Mouse (Mus musculus) C2C12 (cell line): ENCODE measurements around the gene Gm28635. TPM values are rescaled to one million over a fixed set of nuclear protein-coding genes. Genes with fewer than 3 reads are reported as not detected.

ENCODE experiments used
- H3K27me3 ChIP-seq: one replicate; pipeline ENCODE4 v1.6.1; 2011; ENCODE audit not compliant: control insufficient read depth, insufficient read depth, insufficient read length
- H3K36me3 ChIP-seq: one replicate; pipeline ENCODE4 v1.6.1; 2011; ENCODE audit not compliant: control insufficient read depth, insufficient read depth
- H3K4me3 ChIP-seq: one replicate; pipeline ENCODE4 v1.5.1; 2011; ENCODE audit warnings: mild to moderate bottlenecking, control low read depth; ENCODE audit not compliant: poor library complexity, insufficient read depth, severe bottlenecking
- H3K79me2 ChIP-seq: one replicate; pipeline ENCODE4 v1.6.1; 2011; ENCODE audit not compliant: control insufficient read depth, insufficient read depth
- H3K79me3 ChIP-seq: one replicate; pipeline ENCODE4 v1.6.1; 2011; ENCODE audit warnings: low read depth, control low read depth
- H3ac ChIP-seq: one replicate; pipeline ENCODE3; 2011; ENCODE audit warnings: low read depth; ENCODE audit not compliant: control insufficient read depth, insufficient read length
- CEBPB ChIP-seq: IDR thresholded peaks from one replicate; pipeline ENCODE4 v1.6.1; 2011; ENCODE audit warnings: low read depth, mild to moderate bottlenecking, control low read depth, moderate library complexity
- CTCF ChIP-seq: IDR thresholded peaks from one replicate; pipeline ENCODE4 v1.5.1; 2011; ENCODE audit not compliant: control insufficient read depth, insufficient read depth, insufficient read length
- FOSL1 ChIP-seq: IDR thresholded peaks from one replicate; pipeline ENCODE4 v1.8.0; 2011; ENCODE audit warnings: mild to moderate bottlenecking, low read length; ENCODE audit not compliant: poor library complexity, insufficient read depth, severe bottlenecking
- MAX ChIP-seq: IDR thresholded peaks from one replicate; pipeline ENCODE4 v1.6.1; 2011; ENCODE audit warnings: mild to moderate bottlenecking, control low read depth
- MYOD1 ChIP-seq: IDR thresholded peaks from one replicate; pipeline ENCODE4 v1.6.1; 2011; ENCODE audit warnings: low read depth; ENCODE audit not compliant: control insufficient read depth, insufficient read length
- MYOG ChIP-seq: IDR thresholded peaks from one replicate; pipeline ENCODE4 v1.6.1; 2011; ENCODE audit not compliant: control insufficient read depth, insufficient read length; ENCODE audit errors: extremely low read depth
- USF1 ChIP-seq: IDR thresholded peaks from one replicate; pipeline ENCODE4 v1.6.1; 2011; ENCODE audit warnings: low read depth, mild to moderate bottlenecking, control low read depth, moderate library complexity
- polyA plus RNA-seq: library from polyadenylated mRNA; unstranded; fragments of >200 nt; fragmentation: generic; extraction: Trizol; gene quantifications from one replicate; pipeline ENCODE4 v1.2.1, GENCODE M21; 2012; ENCODE audit warnings: missing spikeins

The Gm28635 gene
- polyA plus RNA-seq, 1 experiment, result not detected

DNA sequence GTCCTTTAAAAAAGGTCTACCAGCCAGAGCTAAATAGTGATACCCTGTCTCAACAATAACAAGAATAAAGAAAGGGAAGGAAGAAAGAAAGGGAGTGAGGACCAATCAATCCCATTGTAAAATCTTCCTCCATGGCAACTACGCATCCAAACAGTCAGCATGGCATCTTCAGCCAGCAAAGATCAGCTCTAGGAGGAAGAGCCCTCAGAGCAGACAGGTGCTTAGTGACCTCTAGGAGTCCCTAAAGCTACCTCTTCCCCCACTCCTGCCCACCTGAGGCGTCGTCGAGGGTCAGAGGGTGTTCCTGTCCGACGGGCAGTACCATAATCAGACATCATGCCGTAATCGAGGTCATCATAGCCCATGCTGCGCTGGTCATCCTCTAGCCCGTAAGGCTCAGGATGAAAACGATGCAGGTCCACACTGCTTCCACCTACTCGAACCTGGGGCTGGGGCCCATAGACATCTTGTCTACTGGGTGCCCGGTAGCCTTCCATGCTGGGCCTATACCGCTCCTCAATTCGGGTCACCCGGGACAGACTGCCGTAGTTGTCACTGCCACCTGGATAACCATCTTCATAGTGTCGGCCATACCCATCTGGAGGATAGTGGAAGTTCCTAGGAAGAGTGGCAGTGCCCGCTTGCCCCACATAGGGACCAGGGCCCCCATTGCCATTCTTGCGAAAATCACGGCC lies 58.0 kb downstream of the Gm28635 start:
- Histone ChIP-seq H3K4me3 (no peak overlapping the region), H3K27me3 (no peaks in the 10 kb centered on the region), H3K79me2 (peaks cover 84% of the 10 kb centered on the region), H3ac (no peak overlapping the region), H3K79me3 (peaks cover 49% of the 10 kb centered on the region), H3K36me3 (peaks cover 79% of the 10 kb centered on the region)
- no peak for TF ChIP-seq FOSL1
- TF ChIP-seq CEBPB, result no peak
- no peak for TF ChIP-seq USF1
- no peak for TF ChIP-seq MYOG
- TF ChIP-seq MYOD1, result no peak
- TF ChIP-seq MAX, result no peak
- no peak for TF ChIP-seq CTCF

DNA sequence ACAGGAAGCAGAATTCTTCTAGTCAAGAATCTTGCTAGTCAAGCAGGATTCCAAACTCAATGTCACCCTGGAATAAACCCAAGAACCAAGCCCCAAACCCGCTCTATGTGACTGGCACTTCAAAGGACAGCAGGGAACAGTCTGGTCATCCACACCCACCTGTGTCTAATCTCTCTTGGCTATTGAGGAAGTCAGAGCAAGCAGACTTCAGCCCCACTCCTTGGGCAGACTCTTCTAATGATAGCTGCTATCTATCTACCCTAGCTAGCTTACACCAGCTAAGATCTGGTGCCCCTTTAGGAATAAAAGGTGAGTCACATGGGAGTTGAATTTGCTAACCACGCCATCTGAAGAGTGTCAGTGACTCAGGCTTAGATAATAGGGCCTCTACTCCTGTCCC lies 58.9 kb downstream of the Gm28635 start:
- Histone ChIP-seq H3ac (no peak overlapping the region), H3K27me3 (no peaks in the 10 kb centered on the region), H3K4me3 (no peak overlapping the region), H3K79me2 (peaks cover 79% of the 10 kb centered on the region), H3K36me3 (peaks cover 79% of the 10 kb centered on the region), H3K79me3 (peaks cover 40% of the 10 kb centered on the region)
- TF ChIP-seq MYOG, result no peak
- peak; percentile 30 for TF ChIP-seq CEBPB
- peak; percentile 63 for TF ChIP-seq MAX
- TF ChIP-seq USF1, result peak; percentile 35
- TF ChIP-seq FOSL1, result peak; percentile 44
- TF ChIP-seq CTCF, result no peak
- peak; percentile 25 for TF ChIP-seq MYOD1

DNA sequence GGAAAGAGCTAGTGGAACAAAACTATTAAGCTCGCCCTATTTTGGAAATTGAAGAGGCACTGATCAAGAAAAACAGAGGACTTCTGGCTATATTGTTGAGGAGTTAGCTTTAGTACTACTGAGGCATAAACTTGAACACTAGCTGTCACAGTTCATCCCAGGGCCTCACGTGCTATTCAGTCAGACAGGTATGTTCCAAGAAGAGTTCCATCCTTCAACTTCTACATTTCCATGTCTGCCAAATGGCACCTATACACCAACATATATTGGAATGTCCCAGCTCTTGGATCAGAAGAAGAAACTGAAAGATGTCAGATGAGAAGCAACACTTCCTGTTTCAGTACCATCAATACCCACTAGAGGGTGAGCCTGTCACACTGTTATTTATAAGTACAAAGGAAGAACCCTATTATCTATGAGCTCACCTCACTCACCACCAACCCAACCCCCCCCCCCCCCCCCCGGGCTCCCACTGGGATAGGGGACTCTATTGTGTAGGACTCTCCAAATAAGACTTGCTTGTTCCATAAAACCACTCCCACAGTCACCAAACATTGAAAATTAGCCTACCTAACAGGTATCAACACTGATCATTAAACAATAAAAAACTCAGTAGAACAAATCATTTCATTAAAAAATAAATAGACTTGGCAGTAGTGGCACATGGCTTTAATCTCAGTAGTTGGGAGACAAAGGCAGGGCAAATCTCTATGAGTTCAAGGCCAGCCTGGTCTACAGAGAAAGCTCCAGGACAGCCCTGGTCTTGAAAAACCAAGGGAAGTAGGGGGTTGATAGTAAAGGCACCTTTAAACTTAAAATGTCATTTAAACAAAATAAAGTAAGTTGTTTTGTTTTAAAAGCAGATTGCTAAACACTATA lies 60.0 kb downstream of the Gm28635 start:
- TF ChIP-seq FOSL1, result no peak
- TF ChIP-seq CEBPB, result no peak
- TF ChIP-seq CTCF, result no peak
- no peak for TF ChIP-seq USF1
- TF ChIP-seq MAX, result no peak
- no peak for TF ChIP-seq MYOD1
- TF ChIP-seq MYOG, result no peak
- no peaks in the 10 kb centered on the region for H3K27me3 ChIP-seq
- H3K4me3 ChIP-seq, result no peak overlapping the region
- peaks cover 68% of the 10 kb centered on the region for H3K79me2 ChIP-seq
- H3ac ChIP-seq, result no peak overlapping the region
- peaks cover 30% of the 10 kb centered on the region for H3K79me3 ChIP-seq
- peaks cover 81% of the 10 kb centered on the region for H3K36me3 ChIP-seq

DNA sequence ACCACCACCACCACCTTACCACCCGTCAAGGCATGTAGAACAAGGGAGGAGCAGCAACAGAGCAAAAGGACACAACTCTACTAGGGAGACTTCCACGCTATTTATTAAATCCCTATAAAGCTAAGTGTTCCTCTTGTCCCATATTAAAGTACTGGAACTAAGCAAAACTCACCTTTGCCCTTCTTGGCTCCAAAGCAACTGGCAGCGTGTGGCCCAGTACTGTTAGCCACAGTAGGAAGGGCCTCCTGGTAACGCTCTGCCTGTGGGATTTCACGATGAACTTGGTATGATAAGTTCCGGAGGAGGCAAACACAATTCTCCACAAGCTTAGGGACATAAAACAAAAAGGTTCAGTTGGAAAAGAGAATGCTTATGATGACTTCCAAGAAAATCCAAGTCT lies 65.1 kb downstream of the Gm28635 start:
- H3K36me3 ChIP-seq, result peaks cover 99% of the 10 kb centered on the region
- no peak for TF ChIP-seq CEBPB
- no peak for TF ChIP-seq FOSL1
- no peak for TF ChIP-seq MYOG

DNA sequence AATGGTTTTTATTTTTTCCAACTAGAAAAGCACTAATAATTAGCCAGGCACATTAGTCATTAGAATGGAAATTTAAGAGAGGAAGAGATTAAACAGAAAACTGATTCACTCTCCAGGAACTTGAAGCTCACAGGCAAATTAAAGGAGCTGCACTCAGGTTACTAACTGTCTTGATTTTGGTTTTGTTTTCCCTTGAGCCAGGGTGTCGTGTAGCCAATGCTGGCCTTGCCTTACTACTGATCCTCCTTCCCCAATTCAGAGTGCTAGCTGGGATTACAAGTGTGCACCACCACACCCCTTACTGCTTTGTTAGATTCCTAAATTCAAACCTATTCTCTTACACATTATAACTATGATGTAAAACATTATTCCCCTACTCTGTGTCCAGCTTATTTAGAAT lies 70.0 kb downstream of the Gm28635 start:
- Histone ChIP-seq H3K36me3 (peaks cover 95% of the 10 kb centered on the region), H3K79me3 (no peaks in the 10 kb centered on the region), H3K79me2 (no peaks in the 10 kb centered on the region), H3K4me3 (no peak overlapping the region), H3K27me3 (no peaks in the 10 kb centered on the region), H3ac (no peak overlapping the region)
- no peak for TF ChIP-seq MYOD1
- no peak for TF ChIP-seq CTCF
- no peak for TF ChIP-seq MAX
- TF ChIP-seq CEBPB, result no peak
- no peak for TF ChIP-seq MYOG
- TF ChIP-seq USF1, result no peak
- TF ChIP-seq FOSL1, result no peak

More for the DNA sequence above, 65.1 kb downstream of the Gm28635 start:
- Histone ChIP-seq H3K79me3 (peaks cover 2% of the 10 kb centered on the region), H3K27me3 (no peaks in the 10 kb centered on the region), H3ac (no peak overlapping the region), H3K79me2 (peaks cover 22% of the 10 kb centered on the region), H3K4me3 (no peak overlapping the region)

DNA sequence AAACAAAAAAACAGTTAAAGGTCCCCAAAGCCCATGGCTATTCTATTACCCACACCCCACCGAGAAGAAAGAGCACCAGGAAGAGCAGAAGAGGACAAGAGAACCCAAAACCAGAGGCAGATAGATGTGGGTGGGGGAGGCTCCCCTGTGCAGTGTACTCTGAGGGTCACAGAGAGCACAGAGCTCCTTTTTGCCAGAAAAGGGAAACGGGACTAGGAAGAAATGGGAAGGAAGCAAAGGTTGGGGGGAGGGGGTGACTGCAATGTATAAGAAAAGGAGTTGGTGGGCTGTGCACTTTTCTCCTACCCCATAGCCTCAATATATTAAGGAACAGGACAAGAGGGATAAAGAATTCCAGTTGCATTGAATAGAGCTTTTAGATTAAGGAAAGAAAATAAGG lies 76.9 kb downstream of the Gm28635 start:
- no peaks in the 10 kb centered on the region for H3K79me3 ChIP-seq
- no peak overlapping the region for H3ac ChIP-seq
- no peaks in the 10 kb centered on the region for H3K79me2 ChIP-seq
- TF ChIP-seq USF1, result no peak
- no peak for TF ChIP-seq MYOG
- no peak for TF ChIP-seq MYOD1
- peaks cover 90% of the 10 kb centered on the region for H3K36me3 ChIP-seq
- H3K27me3 ChIP-seq, result no peaks in the 10 kb centered on the region
- H3K4me3 ChIP-seq, result no peak overlapping the region
